Mouse (Mus musculus): ENCODE data around the gene Lrrc3c.
"Not testable (repeated sequence)": the region's sequence is repeated elsewhere in the genome, so short reads cannot be mapped to it uniquely, and the experiment has no call there.

Gene Lrrc3c

GRCm38 (mm10) chr11:98586087-98586891, 11.8 kb upstream of the Lrrc3c start:
- no peak for DNase-seq

- peak; percentile 100 for DNase-seq
Measured at GRCm38 (mm10) chr11:98586892-98587563, 11.1 kb upstream of the Lrrc3c start, which contains the start of gene Ormdl3. TSS of gene Ormdl3 (minus strand) at chr11:98587368.

- peak; percentile 76 for DNase-seq
Measured at GRCm38 (mm10) chr11:98587684-98588546, 10.2 kb upstream of the Lrrc3c start.

GRCm38 (mm10) chr11:98588833-98589281, 9.2 kb upstream of the Lrrc3c start:
- no peak for DNase-seq

- no peak for DNase-seq
Measured at GRCm38 (mm10) chr11:98589306-98589705, 8.8 kb upstream of the Lrrc3c start.

GRCm38 (mm10) chr11:98590548-98591445, 7.3 kb upstream of the Lrrc3c start:
- no peak for DNase-seq

GRCm38 (mm10) chr11:98595021-98595420, 3.1 kb upstream of the Lrrc3c start:
- DNase-seq, result no peak

- no peak for DNase-seq
Measured at GRCm38 (mm10) chr11:98595473-98595872, 2.6 kb upstream of the Lrrc3c start.

GRCm38 (mm10) chr11:98595955-98596354, 2.1 kb upstream of the Lrrc3c start:
- DNase-seq, result no peak

- DNase-seq, result peak; percentile 71
Measured at GRCm38 (mm10) chr11:98597363-98597762, 728 bp upstream of the Lrrc3c start.

GRCm38 (mm10) chr11:98598851-98599290, 780 bp downstream of the Lrrc3c start:
- no peak for DNase-seq

- DNase-seq, result no peak
Measured at GRCm38 (mm10) chr11:98599291-98599690, 1.2 kb downstream of the Lrrc3c start.

- DNase-seq, result peak; percentile 79
Measured at GRCm38 (mm10) chr11:98602090-98602690, 4.1 kb downstream of the Lrrc3c start.

GRCm38 (mm10) chr11:98603953-98604352, 5.9 kb downstream of the Lrrc3c start:
- DNase-seq, result no peak

- DNase-seq, result not testable (repeated sequence)
Measured at GRCm38 (mm10) chr11:98604911-98605310, 6.8 kb downstream of the Lrrc3c start.

GRCm38 (mm10) chr11:98606763-98607162, 8.7 kb downstream of the Lrrc3c start:
- DNase-seq, result peak; percentile 78

- no peak for DNase-seq
Measured at GRCm38 (mm10) chr11:98620791-98621190, 22.7 kb downstream of the Lrrc3c start.

GRCm38 (mm10) chr11:98623981-98624380, 25.9 kb downstream of the Lrrc3c start:
- DNase-seq, result not testable (repeated sequence)

- DNase-seq, result not testable (repeated sequence)
Measured at GRCm38 (mm10) chr11:98624381-98624780, 26.3 kb downstream of the Lrrc3c start.

GRCm38 (mm10) chr11:98625611-98626410, 27.7 kb downstream of the Lrrc3c start, which contains the start of the genes Gm12355 and Gsdma3:
TSS of gene Gm12355 (minus strand) at chr11:98625661.
TSS of gene Gsdma3 (plus strand) at chr11:98626360.
- no peak for DNase-seq

All from embryo, embryonic 11 days (tissue).